Mouse (Mus musculus): ENCODE data around the gene Slc13a3.

DNA sequence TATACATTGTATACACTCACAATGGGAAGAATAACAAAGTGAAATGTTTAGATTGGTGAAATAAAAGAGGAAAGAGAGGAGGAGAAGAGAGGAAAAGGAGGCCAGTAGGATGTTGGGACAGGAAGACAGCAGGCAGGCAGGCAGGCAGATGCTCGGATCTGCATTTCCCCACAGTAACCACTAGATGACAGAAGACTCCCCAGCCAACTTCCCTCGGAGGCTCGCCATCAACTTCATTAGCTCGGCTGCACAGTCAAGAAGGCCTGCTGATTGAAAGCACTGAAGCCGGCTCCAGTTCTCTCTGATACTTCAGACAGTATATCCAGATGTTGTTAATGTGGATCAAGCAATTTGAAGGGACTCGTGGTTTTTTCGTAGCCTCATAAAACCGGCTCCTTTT, 81.5 kb downstream of the Slc13a3 start:
- TF ChIP-seq EP300 (IDR thresholded peaks at IDR 0.05; ENCODE audit: insufficient read depth, low read depth, low read length) (0 out of 2 replicates have a peak, but pooled peaks have one; percentile 41), CTCF (IDR thresholded peaks at IDR 0.05) (peak; percentile 91)
